Mouse (Mus musculus) hindbrain, embryonic 11.5 days (tissue): ENCODE data around the gene Shprh. TPM values are rescaled to one million over a fixed set of nuclear protein-coding genes. Genes with fewer than 3 reads are reported as not detected.
"Not testable (repeated sequence)": the region's sequence is repeated elsewhere in the genome, so short reads cannot be mapped to it uniquely, and the experiment has no call there.

Source experiments
- ATAC-seq: fragments of 200-750 bp; cut with Nextera tagmentation; 2 replicates; pipeline ENCODE4 v1.8.0; 2017; ENCODE audit warnings: mild to moderate bottlenecking, moderate TSS enrichment, moderate library complexity; ENCODE audit not compliant: low FRiP score
- DNase-seq: peaks from one replicate; pipeline ENCODE4 v3.0.0-alpha.2; 2015; ENCODE audit warnings: low spot score
- H3K27ac ChIP-seq: fragments of 300-500 bp; sonication (generic); 2 replicates; pipeline ENCODE4 v1.5.1; 2014; ENCODE audit warnings: mild to moderate bottlenecking, low read depth, low read length
- H3K27me3 ChIP-seq: fragments of 300-500 bp; sonication (generic); 2 replicates; pipeline ENCODE4 v1.6.1; 2014; ENCODE audit warnings: mild to moderate bottlenecking, low read length, moderate library complexity, mixed read lengths; ENCODE audit not compliant: control insufficient read depth, insufficient read depth
- H3K36me3 ChIP-seq: fragments of 300-500 bp; sonication (generic); 2 replicates; pipeline ENCODE4 v1.6.1; 2014; ENCODE audit warnings: mild to moderate bottlenecking, low read length, moderate library complexity, mixed read lengths; ENCODE audit not compliant: control insufficient read depth, insufficient read depth
- H3K4me1 ChIP-seq: fragments of 300-500 bp; sonication (generic); replicated peaks from 2 replicates; pipeline ENCODE4 v1.6.1; 2014; ENCODE audit warnings: low read length, mixed read lengths; ENCODE audit not compliant: control insufficient read depth, insufficient read depth
- H3K4me2 ChIP-seq: fragments of 300-500 bp; sonication (generic); replicated peaks from 2 replicates; pipeline ENCODE4 v1.6.1; 2014; ENCODE audit warnings: mild to moderate bottlenecking, low read depth, low read length
- H3K4me3 ChIP-seq: fragments of 300-500 bp; sonication (generic); 2 replicates; pipeline ENCODE4 v1.5.1; 2014; ENCODE audit warnings: low read depth, low read length
- H3K9ac ChIP-seq: fragments of 300-500 bp; sonication (generic); 2 replicates; pipeline ENCODE4 v1.6.1; 2014; ENCODE audit warnings: low read depth, low read length
- H3K9me3 ChIP-seq: fragments of 300-500 bp; sonication (generic); 2 replicates; pipeline ENCODE4 v1.6.1; 2016; ENCODE audit warnings: low read length; ENCODE audit not compliant: control insufficient read depth
- WGBS: fragments of 180-500 bp; shearing (Covaris S2); extraction: QIAGEN DNeasy Blood & Tissue Kit; methylation state at CpG from one replicate; pipeline ENCODE4 v1.1.7; 2014; 5-methylcytosine and 5-hydroxymethylcytosine counted together
- polyA plus RNA-seq: library from polyadenylated mRNA; unstranded; fragments of >200 nt; fragmentation: Nextera tagmentation; extraction: Ambion mirVana; gene quantifications from 2 replicates; pipeline ENCODE4 v1.2.1, GENCODE M21; 2014

The Shprh gene
- polyA plus RNA-seq, 1 experiment from 2014 or later: 33.6 TPM

DNA sequence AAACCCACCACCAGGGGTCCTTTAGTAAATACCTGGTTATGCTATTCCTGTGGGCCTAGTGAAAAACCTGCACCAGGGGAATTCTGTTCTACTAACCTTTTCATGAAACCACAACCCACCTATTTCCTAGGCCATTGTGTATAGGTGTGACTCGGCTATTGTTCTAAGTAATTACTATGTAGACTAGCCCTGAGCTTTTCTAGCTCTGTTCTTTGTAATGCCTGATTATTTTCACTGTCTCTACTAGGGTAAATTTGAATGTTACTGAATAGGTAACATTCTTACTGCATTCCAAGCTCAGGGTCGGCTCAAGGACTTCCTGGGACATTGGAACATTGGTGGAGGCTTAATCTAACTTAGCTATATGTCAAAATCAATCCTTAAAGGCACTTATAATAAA lies 113.1 kb downstream of the Shprh start:
- H3K9ac ChIP-seq, H3K4me2 ChIP-seq, H3K36me3 ChIP-seq, H3K27ac ChIP-seq, H3K4me3 ChIP-seq, ATAC-seq, H3K9me3 ChIP-seq, H3K4me1 ChIP-seq, DNase-seq, H3K27me3 ChIP-seq: not testable (repeated sequence)
- WGBS: 80% methylated on average over 2 of the region's 2 CpGs

DNA sequence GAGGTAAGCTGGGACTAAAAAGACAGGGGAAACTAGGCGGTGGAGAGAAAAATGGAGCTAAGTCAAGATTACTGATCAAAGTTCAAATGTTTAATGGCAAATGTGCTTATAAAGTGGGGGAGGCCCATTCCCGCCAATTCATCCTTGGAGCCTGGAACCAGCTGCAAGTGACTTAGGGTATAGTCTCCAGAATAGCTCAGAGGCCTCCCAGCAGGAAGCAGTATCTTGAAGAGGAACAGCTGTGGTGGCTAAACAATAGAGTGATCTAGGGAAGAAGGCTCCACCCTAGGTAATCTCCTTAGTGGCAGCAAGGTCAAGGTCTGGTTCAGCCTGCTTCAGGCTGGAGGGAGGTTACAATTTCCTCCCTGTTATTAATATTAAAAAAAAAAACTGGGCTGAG lies 114.6 kb downstream of the Shprh start:
- H3K27ac ChIP-seq, H3K4me2 ChIP-seq, H3K9me3 ChIP-seq, H3K9ac ChIP-seq, ATAC-seq, H3K36me3 ChIP-seq, H3K4me3 ChIP-seq, DNase-seq, H3K27me3 ChIP-seq, H3K4me1 ChIP-seq: not testable (repeated sequence)
- WGBS: 88% methylated on average over 2 of the region's 2 CpGs

Other genes with a start within 250 kb of the Shprh start
- not detected in 2 replicates for gene Grm1, start 67.1 kb upstream of the Shprh start, polyA plus RNA-seq
- 38.0 and 39.2 TPM in 2 replicates for gene Fbxo30, start 131.9 kb downstream of the Shprh start, polyA plus RNA-seq
- 0.81 and 0.91 TPM in 2 replicates for gene Epm2a, start 194.0 kb downstream of the Shprh start, polyA plus RNA-seq